Mouse (Mus musculus) lung, embryonic 15.5 days (tissue): ENCODE data around the gene Zmym4. TPM values are rescaled to one million over a fixed set of nuclear protein-coding genes. Genes with fewer than 3 reads are reported as not detected.
"Not testable (repeated sequence)": the region's sequence is repeated elsewhere in the genome, so short reads cannot be mapped to it uniquely, and the experiment has no call there.

Source experiments
- ATAC-seq: fragments of 200-750 bp; cut with Nextera tagmentation; 2 replicates; pipeline ENCODE4 v1.8.0; 2017; ENCODE audit warnings: moderate number of reproducible peaks, borderline replicate concordance; ENCODE audit not compliant: low FRiP score, low TSS enrichment; ENCODE audit errors: extremely low read depth
- H3K27ac ChIP-seq: fragments of 300-500 bp; sonication (generic); 2 replicates; pipeline ENCODE4 v1.5.1; 2015; ENCODE audit warnings: moderate library complexity, mild to moderate bottlenecking, inconsistent platforms
- H3K27me3 ChIP-seq: fragments of 300-500 bp; sonication (generic); 2 replicates; pipeline ENCODE4 v1.6.1; 2015; ENCODE audit warnings: inconsistent platforms
- H3K36me3 ChIP-seq: fragments of 300-500 bp; sonication (generic); 2 replicates; pipeline ENCODE4 v1.6.1; 2015; ENCODE audit warnings: inconsistent platforms
- H3K4me1 ChIP-seq: fragments of 300-500 bp; sonication (generic); 2 replicates; pipeline ENCODE4 v1.6.1; 2015; ENCODE audit warnings: inconsistent platforms
- H3K4me2 ChIP-seq: fragments of 300-500 bp; sonication (generic); 2 replicates; pipeline ENCODE4 v1.6.1; 2015; ENCODE audit warnings: inconsistent platforms, mild to moderate bottlenecking, moderate library complexity
- H3K4me3 ChIP-seq: fragments of 300-500 bp; sonication (generic); 2 replicates; pipeline ENCODE4 v1.5.1; 2015; ENCODE audit warnings: mild to moderate bottlenecking, inconsistent platforms
- H3K9ac ChIP-seq: fragments of 300-500 bp; sonication (generic); 2 replicates; pipeline ENCODE4 v1.6.1; 2015; ENCODE audit warnings: inconsistent platforms
- H3K9me3 ChIP-seq: fragments of 300-500 bp; sonication (generic); 2 replicates; pipeline ENCODE4 v1.6.1; 2016; ENCODE audit warnings: inconsistent platforms
- WGBS: fragments of 180-500 bp; shearing (Covaris S2); methylation state at CpG from one replicate; pipeline ENCODE4 v1.1.7; 2015; 5-methylcytosine and 5-hydroxymethylcytosine counted together
- polyA plus RNA-seq: library from polyadenylated mRNA; unstranded; fragments of >200 nt; fragmentation: Nextera tagmentation; extraction: Ambion mirVana; gene quantifications from 2 replicates; pipeline ENCODE4 v1.2.1, GENCODE M21; 2015

Gene Zmym4
- 18.0 and 18.2 TPM in 2 replicates for polyA plus RNA-seq

DNA sequence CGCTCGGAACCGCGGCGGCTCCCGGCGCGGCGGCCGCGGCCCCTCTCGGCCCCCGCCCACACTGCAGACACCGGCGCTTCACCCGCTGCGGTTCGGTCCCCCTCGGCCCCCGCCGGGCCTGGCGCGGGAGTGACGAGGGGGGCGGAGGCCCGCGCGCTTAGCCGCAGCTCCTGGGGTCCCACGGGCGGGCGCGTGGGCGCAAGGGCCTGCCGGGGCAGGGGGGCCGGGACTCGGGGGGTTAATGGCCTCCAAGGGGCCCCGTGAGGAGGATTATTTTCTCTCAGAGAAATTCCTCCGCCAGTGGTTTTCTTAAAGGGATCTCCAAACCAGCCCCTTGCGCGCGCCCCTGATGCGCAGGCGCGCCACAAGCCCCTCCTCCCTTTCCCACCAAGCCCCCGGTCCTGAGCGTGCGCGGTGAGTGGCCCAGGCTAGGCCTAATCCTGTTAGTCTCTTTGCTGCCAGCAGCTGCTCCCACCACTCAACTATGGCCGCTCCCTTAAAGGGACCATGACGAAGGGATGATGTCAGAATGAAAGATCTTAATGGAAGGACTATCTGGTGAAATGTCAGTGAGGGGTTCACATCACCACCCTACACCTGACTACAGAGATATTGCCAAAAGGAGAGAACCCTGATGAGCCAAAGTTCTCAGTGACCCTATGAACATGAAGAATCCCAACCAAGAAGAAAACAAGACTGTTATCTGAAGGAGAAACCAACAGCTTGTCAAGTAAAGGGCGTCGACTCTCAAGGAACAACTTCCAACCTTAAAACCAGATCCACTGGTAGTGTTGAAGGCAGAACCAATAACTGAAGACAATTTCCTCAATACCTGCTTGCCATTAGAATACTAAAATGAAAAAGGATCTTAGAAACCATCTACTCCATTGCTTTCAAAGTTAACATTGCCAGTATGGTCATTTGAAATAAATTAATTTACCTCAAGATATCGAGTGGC, at the start of gene Zmym4:
Zmym4 (minus strand) TSS at position 272 of the 958 bp plus-strand sequence.
- peaks cover 7% of the 10 kb centered on the region for H3K4me1 ChIP-seq
- ATAC-seq: peak; percentile 97
- WGBS: 6% methylated on average over 41 of the region's 54 CpGs

DNA sequence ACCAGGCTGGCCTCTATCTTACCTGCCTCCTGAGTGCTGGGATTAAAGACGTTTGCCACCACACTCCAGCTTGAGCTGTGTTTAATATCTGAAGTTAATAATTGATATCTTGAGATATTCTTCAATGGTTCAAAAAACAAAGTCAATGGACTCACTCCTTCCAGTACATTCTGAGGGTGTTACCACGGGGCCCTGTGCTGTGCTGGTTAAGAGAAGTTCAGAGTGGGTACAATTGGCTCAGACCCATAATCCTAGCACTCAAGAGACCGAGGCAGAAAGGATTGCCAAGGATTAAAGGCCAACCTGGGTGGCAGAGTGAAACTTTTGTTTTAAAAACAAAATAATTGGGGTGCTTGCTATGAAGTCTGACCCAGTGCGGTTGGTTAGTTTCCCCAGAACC, 48.4 kb upstream of the Zmym4 start:
- no peak for ATAC-seq
- no peaks in the 10 kb centered on the region for H3K9me3 ChIP-seq
- H3K9ac ChIP-seq: no peak overlapping the region
- no peaks in the 10 kb centered on the region for H3K4me1 ChIP-seq
- no peaks in the 10 kb centered on the region for H3K27me3 ChIP-seq
- no peak overlapping the region for H3K4me2 ChIP-seq
- WGBS: 70% methylated on average over 4 of the region's 4 CpGs
- H3K4me3 ChIP-seq: no peak overlapping the region
- H3K27ac ChIP-seq: no peak overlapping the region
- H3K36me3 ChIP-seq: no peaks in the 10 kb centered on the region

More for the DNA sequence above, at the start of gene Zmym4:
- peak within 1 kb of the TSS; percentile 99 for H3K9ac ChIP-seq
- H3K27me3 ChIP-seq: no peaks in the 10 kb centered on the region
- no peaks in the 10 kb centered on the region for H3K36me3 ChIP-seq
- H3K27ac ChIP-seq: peak within 1 kb of the TSS; percentile 97
- peak within 1 kb of the TSS; percentile 99 for H3K4me3 ChIP-seq
- H3K9me3 ChIP-seq: no peaks in the 10 kb centered on the region
- peak within 1 kb of the TSS; percentile 73 for H3K4me2 ChIP-seq

DNA sequence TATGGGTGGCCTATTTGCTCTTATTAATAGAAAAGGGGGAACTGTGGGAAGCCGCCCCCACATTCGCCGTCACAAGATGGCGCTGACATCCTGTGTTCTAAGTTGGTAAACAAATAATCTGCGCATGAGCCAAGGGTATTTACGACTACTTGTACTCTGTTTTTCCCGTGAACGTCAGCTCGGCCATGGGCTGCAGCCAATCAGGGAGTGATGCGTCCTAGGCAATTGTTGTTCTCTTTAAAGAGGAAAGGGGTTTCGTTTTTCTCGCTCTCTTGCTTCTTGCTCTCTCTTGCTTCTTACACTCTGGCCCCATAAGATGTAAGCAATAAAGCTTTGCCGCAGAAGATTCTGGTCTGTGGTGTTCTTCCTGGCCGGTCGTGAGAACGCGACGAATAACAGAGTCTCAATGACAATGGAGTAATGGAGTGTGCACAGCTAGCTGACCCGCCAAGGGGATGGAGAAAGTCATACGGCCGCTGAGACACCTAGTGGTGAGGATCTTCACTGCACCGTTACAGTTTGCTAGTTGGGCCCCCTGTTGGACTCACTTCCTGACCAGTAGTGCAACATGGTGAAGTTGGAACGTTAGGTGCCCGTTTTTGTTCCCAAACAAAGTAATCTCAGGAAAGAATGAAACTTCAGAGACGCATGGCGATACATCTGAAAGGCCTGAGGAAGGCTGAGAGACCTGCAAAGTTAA, 47.5 kb upstream of the Zmym4 start:
- not testable (repeated sequence) for H3K9me3 ChIP-seq, H3K9ac ChIP-seq, H3K27me3 ChIP-seq, H3K4me1 ChIP-seq, H3K36me3 ChIP-seq, H3K27ac ChIP-seq
- 16% methylated on average over 14 of the region's 26 CpGs for WGBS
- ATAC-seq: peak; percentile 93
- Histone ChIP-seq H3K4me2 (0 out of 2 replicates have a peak overlapping the region, but pooled peaks have one; percentile 43), H3K4me3 (peak overlapping the region; percentile 34)

DNA sequence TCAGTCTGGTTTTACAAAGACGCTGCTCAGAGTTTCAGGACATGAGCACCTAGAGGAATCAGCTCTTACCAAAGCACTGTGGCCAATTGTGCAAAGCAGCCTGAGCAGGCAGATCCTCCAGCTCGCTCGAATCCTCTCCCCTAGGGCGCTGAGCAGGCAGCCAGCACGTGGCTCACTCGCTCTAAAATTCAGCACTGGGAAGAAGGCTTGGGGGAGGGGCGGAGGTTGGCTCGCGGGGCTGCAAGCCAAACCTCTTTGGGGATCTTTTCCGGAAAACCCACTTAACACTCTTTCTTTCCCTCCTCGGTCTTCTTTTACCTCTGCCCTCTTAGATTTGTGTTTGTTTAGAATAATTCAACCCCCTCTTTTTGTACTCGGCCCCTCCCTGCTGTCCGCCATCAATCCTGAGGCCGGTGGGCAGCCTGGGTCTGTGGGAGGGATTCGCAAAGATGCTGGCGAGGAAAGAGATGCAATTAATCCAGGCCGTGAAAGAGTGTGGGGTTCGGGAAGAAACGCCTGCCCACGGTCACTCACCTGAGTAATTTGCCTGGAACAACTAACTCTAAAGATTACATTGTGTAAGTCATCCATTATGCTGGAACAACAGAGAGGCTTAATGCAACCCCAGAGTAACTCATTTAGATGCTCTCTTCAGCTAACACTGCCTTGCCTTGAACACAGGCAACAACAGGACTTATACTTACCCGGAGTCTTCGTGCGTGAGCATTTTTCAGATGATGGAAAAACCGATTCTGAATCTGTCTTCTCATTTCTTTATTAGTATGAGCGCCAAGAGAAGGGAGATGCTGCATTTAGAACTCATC, 37.4 kb upstream of the Zmym4 start:
- WGBS: 15% methylated on average over 25 of the region's 25 CpGs
- peak overlapping the region; percentile 68 for H3K4me2 ChIP-seq
- peaks cover 9% of the 10 kb centered on the region for H3K4me1 ChIP-seq
- no peaks in the 10 kb centered on the region for H3K27me3 ChIP-seq
- ATAC-seq: no peak
- peak overlapping the region; percentile 21; the same call in 1 of the 2 replicates for H3K9ac ChIP-seq
- H3K4me3 ChIP-seq: peak overlapping the region; percentile 33
- H3K27ac ChIP-seq: no peak overlapping the region
- H3K9me3 ChIP-seq: no peaks in the 10 kb centered on the region
- H3K36me3 ChIP-seq: no peaks in the 10 kb centered on the region

DNA sequence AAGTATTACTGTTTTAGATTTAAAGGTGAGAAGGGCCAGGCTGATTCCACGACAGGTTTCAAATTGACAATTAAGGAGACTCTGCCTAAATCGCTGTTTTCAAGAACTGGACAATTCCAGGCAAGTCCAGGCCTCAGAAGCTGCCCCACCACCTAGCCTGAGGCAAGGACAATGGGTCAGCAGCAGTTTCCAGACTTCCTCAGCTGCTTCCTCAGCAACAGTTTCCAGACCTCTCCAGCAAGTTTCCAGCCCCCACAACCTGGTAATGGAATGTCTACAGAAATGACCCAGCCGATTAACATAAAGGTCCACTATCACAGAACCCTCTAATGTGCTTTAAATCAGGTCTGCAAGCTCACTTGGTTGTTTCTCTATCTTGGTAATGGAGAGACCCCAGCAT, 36.4 kb upstream of the Zmym4 start:
- H3K27me3 ChIP-seq: no peaks in the 10 kb centered on the region
- no peak for ATAC-seq
- WGBS: 72% methylated on average over 3 of the region's 3 CpGs
- H3K36me3 ChIP-seq: no peaks in the 10 kb centered on the region
- no peaks in the 10 kb centered on the region for H3K9me3 ChIP-seq
- no peak overlapping the region for H3K27ac ChIP-seq
- no peak overlapping the region for H3K9ac ChIP-seq
- H3K4me2 ChIP-seq: no peak overlapping the region
- peaks cover 9% of the 10 kb centered on the region for H3K4me1 ChIP-seq
- H3K4me3 ChIP-seq: peak overlapping the region; percentile 33; the same call in 1 of the 2 replicates

DNA sequence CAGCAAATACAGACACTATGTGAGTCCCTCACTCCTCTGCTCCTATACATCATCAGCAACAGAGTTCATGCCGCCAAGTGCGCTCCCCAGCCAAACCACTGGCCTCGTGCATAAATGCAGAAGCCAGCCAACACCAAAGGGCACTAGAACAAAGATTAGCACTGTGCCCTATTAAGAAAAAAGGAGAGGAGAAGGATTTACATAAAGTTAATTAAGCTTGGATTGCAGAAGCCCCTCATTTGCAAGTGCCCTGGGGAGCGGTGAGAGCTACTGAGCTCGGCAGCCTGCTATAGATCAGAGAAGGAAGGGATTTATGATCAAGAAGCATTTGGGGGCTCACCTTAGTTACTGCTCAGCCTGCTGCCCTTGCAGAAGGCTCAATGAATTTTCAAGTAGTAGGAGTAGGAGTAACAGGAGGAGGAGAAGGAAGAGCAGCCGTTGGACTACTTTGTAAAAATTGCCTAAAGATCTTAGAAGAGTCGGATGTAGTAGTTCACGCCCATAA, 32.7 kb upstream of the Zmym4 start:
- no peak for ATAC-seq
- H3K4me2 ChIP-seq: no peak overlapping the region
- no peak overlapping the region for H3K9ac ChIP-seq
- H3K4me1 ChIP-seq: peaks cover 9% of the 10 kb centered on the region
- H3K9me3 ChIP-seq: no peaks in the 10 kb centered on the region
- no peak overlapping the region for H3K4me3 ChIP-seq
- H3K27ac ChIP-seq: no peak overlapping the region
- no peaks in the 10 kb centered on the region for H3K36me3 ChIP-seq
- WGBS: 48% methylated on average over 8 of the region's 8 CpGs
- H3K27me3 ChIP-seq: no peaks in the 10 kb centered on the region

DNA sequence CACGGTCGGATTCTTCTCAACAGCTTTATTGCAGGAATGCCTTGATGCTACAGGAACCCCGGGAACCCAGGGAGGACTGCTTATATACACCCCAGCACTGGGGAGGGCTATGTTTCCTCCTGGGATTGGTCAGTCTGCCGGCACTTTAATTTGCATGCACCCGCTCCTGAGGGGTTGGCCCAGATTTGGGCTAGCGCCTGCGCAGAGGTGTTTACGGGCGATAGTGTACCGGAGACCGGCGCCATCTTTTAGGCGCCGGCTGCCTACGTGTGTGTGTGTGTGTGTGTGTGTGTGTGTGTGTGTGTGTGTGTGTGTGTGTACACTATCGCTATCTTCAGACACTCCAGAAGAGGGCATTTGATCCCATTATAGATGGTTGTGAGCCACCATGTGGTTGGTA, 31.4 kb upstream of the Zmym4 start:
- H3K4me2 ChIP-seq, H3K27ac ChIP-seq, ATAC-seq, H3K36me3 ChIP-seq, H3K4me1 ChIP-seq, H3K27me3 ChIP-seq, H3K9me3 ChIP-seq, H3K4me3 ChIP-seq, H3K9ac ChIP-seq: not testable (repeated sequence)
- WGBS: 94% methylated on average over 16 of the region's 16 CpGs

DNA sequence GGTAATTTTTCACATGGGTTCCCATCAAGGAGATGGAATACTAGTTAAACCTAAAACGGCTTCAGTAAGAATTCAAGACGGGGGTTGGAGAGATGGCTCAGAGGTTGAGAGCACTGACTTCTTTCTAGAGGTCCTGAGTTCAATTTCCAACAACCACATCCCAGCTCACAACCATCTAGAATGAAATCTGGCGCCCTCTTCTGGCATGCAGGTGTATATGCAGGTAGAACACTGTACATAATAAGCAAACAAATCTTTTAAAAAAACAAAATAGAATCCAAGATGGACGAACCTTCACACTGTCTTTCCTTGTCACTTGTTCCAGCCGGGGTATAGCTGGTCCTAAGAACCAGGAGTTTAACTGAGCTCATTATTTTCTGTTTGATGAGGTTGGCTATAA, 24.4 kb upstream of the Zmym4 start:
- ATAC-seq: no peak
- Histone ChIP-seq H3K4me2 (no peak overlapping the region), H3K27me3 (no peaks in the 10 kb centered on the region), H3K9ac (no peak overlapping the region), H3K36me3 (no peaks in the 10 kb centered on the region), H3K27ac (no peak overlapping the region), H3K9me3 (no peaks in the 10 kb centered on the region), H3K4me3 (no peak overlapping the region), H3K4me1 (no peaks in the 10 kb centered on the region)
- WGBS: 61% methylated on average over 5 of the region's 5 CpGs

DNA sequence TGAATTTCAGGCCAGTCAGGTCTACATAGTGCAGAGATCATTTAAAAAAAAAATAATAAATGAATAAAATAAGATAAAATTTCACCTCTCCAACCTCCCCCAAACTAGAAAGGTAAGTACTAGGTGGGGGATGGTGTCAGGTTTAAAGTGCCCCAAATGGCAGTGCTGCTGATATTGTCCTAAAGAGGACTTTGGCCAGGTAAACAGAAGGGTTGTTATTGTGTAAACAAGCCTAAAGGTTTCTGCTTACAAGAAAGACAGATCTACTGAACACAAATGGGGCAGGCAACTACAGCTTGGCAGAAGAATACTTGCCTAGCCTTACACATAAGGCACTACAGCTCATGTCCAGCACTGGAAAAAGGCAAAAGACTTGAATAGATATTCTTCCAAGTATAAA, 22.6 kb upstream of the Zmym4 start:
- Histone ChIP-seq H3K4me2 (no peak overlapping the region), H3K9ac (no peak overlapping the region), H3K36me3 (no peaks in the 10 kb centered on the region), H3K9me3 (no peaks in the 10 kb centered on the region), H3K4me3 (no peak overlapping the region), H3K4me1 (no peaks in the 10 kb centered on the region), H3K27me3 (no peaks in the 10 kb centered on the region), H3K27ac (no peak overlapping the region)
- ATAC-seq: no peak

DNA sequence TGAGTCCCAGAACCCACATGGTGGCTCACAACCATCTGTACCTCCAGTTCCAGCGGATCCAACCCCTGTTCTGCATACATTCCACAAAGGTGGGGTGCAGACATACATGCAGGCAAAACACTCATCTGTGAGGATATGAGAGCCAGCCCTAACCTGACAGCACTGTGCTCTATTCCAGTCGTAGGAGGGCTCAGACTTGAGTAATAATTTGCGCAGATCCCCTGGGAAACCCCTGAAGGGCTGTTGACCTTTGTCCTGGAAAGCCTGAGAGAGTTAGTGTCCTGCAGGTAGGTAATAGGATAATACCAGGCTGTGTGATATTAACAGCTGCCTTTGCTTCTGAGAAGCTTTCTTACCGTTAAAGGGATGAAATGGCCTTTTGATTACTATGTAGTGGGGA, 20.6 kb upstream of the Zmym4 start:
- Histone ChIP-seq H3K27me3 (no peaks in the 10 kb centered on the region), H3K36me3 (no peaks in the 10 kb centered on the region), H3K9ac (no peak overlapping the region), H3K9me3 (no peaks in the 10 kb centered on the region), H3K4me2 (no peak overlapping the region), H3K4me1 (no peaks in the 10 kb centered on the region), H3K4me3 (no peak overlapping the region), H3K27ac (no peak overlapping the region)
- WGBS: 64% methylated on average over 4 of the region's 4 CpGs
- no peak for ATAC-seq

DNA sequence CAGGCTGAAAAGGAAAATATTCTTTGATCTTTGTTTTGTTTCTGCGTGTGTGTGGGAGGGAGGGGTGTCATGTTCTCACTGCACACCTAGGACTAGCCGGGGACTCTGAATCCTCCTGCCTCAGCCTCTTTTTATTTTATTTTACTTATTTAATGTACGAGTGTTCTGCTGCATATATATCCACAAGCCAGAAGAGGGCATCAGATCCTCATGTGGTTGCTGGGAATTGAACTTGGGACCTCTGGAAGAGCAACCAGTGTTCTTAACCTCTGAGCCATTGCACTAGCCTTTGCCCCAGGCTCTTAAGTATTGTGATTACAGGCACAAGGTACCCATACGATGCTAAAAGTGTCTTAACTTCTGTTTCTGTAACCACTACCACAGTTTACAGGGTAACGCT, 18.8 kb upstream of the Zmym4 start:
- no peak overlapping the region for H3K4me3 ChIP-seq
- 73% methylated on average over 5 of the region's 5 CpGs for WGBS
- no peak for ATAC-seq

More for the DNA sequence above, 18.8 kb upstream of the Zmym4 start:
- Histone ChIP-seq H3K9me3 (no peaks in the 10 kb centered on the region), H3K27ac (no peak overlapping the region), H3K4me2 (no peak overlapping the region), H3K9ac (no peak overlapping the region), H3K27me3 (no peaks in the 10 kb centered on the region), H3K4me1 (no peaks in the 10 kb centered on the region), H3K36me3 (no peaks in the 10 kb centered on the region)
